Mouse (Mus musculus) liver, embryonic 14.5 days (tissue): ENCODE data around the gene Snrk. TPM values are rescaled to one million over a fixed set of nuclear protein-coding genes. Genes with fewer than 3 reads are reported as not detected.

Experiments used
- ATAC-seq: fragments of 200-750 bp; cut with Nextera tagmentation; 2 replicates; pipeline ENCODE4 v1.8.0; 2017; ENCODE audit warnings: moderate number of reproducible peaks, mild to moderate bottlenecking, moderate library complexity; ENCODE audit not compliant: insufficient read depth
- DNase-seq, 3 experiments: peaks; one replicate each; pipeline ENCODE4 v3.0.0-alpha.2; 2012 to 2013; ENCODE audit warnings: low read depth in 3 of 3, low spot score in 3 of 3
- H3K27ac ChIP-seq: fragments of 300-500 bp; sonication (generic); 2 replicates; pipeline ENCODE4 v1.5.1; 2014; ENCODE audit warnings: moderate library complexity, mild to moderate bottlenecking, control low read depth, inconsistent platforms
- H3K27me3 ChIP-seq: fragments of 300-500 bp; sonication (generic); 2 replicates; pipeline ENCODE4 v1.6.1; 2014; ENCODE audit warnings: mild to moderate bottlenecking, low read length, moderate library complexity; ENCODE audit not compliant: control insufficient read depth, insufficient read depth
- H3K36me3 ChIP-seq: fragments of 300-500 bp; sonication (generic); replicated peaks from 2 replicates; pipeline ENCODE4 v1.6.1; 2014; ENCODE audit warnings: low read depth; ENCODE audit not compliant: control insufficient read depth, insufficient read depth
- H3K4me1 ChIP-seq, 2 experiments: fragments of 200-500 bp in 1 of 2; fragments of 300-500 bp in 1 of 2; sonication (generic) in 1 of 2; replicated peaks; 2 replicates each; pipeline ENCODE4 v1.6.1; 2012 to 2014; ENCODE audit warnings: antibody characterized with exemption in 1 of 2, inconsistent platforms in 1 of 2, low read length in 1 of 2; ENCODE audit not compliant: control insufficient read depth in 2 of 2, insufficient read depth in 2 of 2
- H3K4me2 ChIP-seq: fragments of 300-500 bp; sonication (generic); 2 replicates; pipeline ENCODE4 v1.6.1; 2014; ENCODE audit warnings: low read depth, mild to moderate bottlenecking, control low read depth, moderate library complexity
- H3K4me3 ChIP-seq, 2 experiments: fragments of 200-500 bp in 1 of 2; fragments of 300-500 bp in 1 of 2; sonication (generic) in 1 of 2; 2 replicates each; pipeline ENCODE4 v1.5.1; 2012 to 2014; ENCODE audit warnings: low read depth in 2 of 2, low read length in 2 of 2, mild to moderate bottlenecking in 2 of 2, control low read depth in 1 of 2, inconsistent platforms in 1 of 2, moderate library complexity in 1 of 2; ENCODE audit not compliant: insufficient read depth in 1 of 2
- H3K9ac ChIP-seq: fragments of 300-500 bp; sonication (generic); replicated peaks from 2 replicates; pipeline ENCODE4 v1.6.1; 2014; ENCODE audit warnings: mild to moderate bottlenecking, control low read depth, moderate library complexity
- H3K9me3 ChIP-seq: fragments of 300-500 bp; sonication (generic); 2 replicates; pipeline ENCODE4 v1.6.1; 2016; ENCODE audit warnings: low read length, mixed read lengths; ENCODE audit not compliant: control insufficient read depth
- CTCF ChIP-seq: IDR thresholded peaks from 2 replicates; pipeline ENCODE4 v1.5.1; 2016; ENCODE audit warnings: antibody characterized with exemption, low read depth, control low read depth
- EP300 ChIP-seq: IDR thresholded peaks from 2 replicates; pipeline ENCODE4 v1.6.1; 2016; ENCODE audit warnings: antibody characterized with exemption, low read depth
- WGBS: fragments of 180-500 bp; shearing (Covaris S2); extraction: QIAGEN DNeasy Blood & Tissue Kit; methylation state at CpG from one replicate; pipeline ENCODE4 v1.1.7; 2014; ENCODE audit not compliant: insufficient replicate concordance; 5-methylcytosine and 5-hydroxymethylcytosine counted together
- polyA plus RNA-seq, 2 experiments: library from polyadenylated mRNA; depleted of rRNA in 1 of 2; stranded (reverse) in 1 of 2; unstranded in 1 of 2; fragments of >200 nt; fragmentation: Nextera tagmentation in 1 of 2; extraction: Ambion mirVana in 1 of 2; gene quantifications; 2 replicates each; pipeline versions ENCODE4 v1.2.1 to v1.2.3; 2012 to 2014

Gene Snrk
- polyA plus RNA-seq, 2 experiments: 10.4 to 12.9 TPM

GRCm38 (mm10) chr9:122115552-122115951, 1.5 kb upstream of the Snrk start:
- H3K27ac ChIP-seq: no peak overlapping the region
- DNase-seq: peak in 1 of 3 experiments; percentile 29

GRCm38 (mm10) chr9:122116359-122116758, 707 bp upstream of the Snrk start:
- Histone ChIP-seq H3K9me3 (no peaks in the 10 kb centered on the region), H3K27ac (no peak overlapping the region), H3K9ac (no peak overlapping the region), H3K4me1 (peaks cover 12 to 27% of the 10 kb centered on the region in 2 experiments), H3K4me3 (no peak overlapping the region), H3K27me3 (no peaks in the 10 kb centered on the region; the same call in 1 of the 2 replicates), H3K36me3 (no peaks in the 10 kb centered on the region), H3K4me2 (no peak overlapping the region)
- ATAC-seq: no peak
- WGBS: 58% methylated on average over 1 of the region's 1 CpGs
- TF ChIP-seq EP300 (no peak), CTCF (no peak)
- DNase-seq: no peak

More at GRCm38 (mm10) chr9:122115552-122115951, 1.5 kb upstream of the Snrk start:
- no peaks in the 10 kb centered on the region for H3K36me3 ChIP-seq
- peaks cover 12 to 27% of the 10 kb centered on the region in 2 experiments for H3K4me1 ChIP-seq
- H3K4me2 ChIP-seq: no peak overlapping the region
- no peak for TF ChIP-seq EP300
- TF ChIP-seq CTCF: no peak
- H3K9ac ChIP-seq: no peak overlapping the region
- no peak for ATAC-seq
- no peak overlapping the region for H3K4me3 ChIP-seq
- H3K9me3 ChIP-seq: no peaks in the 10 kb centered on the region
- H3K27me3 ChIP-seq: no peaks in the 10 kb centered on the region; the same call in 1 of the 2 replicates
- 46% methylated on average over 4 of the region's 4 CpGs for WGBS

DNA sequence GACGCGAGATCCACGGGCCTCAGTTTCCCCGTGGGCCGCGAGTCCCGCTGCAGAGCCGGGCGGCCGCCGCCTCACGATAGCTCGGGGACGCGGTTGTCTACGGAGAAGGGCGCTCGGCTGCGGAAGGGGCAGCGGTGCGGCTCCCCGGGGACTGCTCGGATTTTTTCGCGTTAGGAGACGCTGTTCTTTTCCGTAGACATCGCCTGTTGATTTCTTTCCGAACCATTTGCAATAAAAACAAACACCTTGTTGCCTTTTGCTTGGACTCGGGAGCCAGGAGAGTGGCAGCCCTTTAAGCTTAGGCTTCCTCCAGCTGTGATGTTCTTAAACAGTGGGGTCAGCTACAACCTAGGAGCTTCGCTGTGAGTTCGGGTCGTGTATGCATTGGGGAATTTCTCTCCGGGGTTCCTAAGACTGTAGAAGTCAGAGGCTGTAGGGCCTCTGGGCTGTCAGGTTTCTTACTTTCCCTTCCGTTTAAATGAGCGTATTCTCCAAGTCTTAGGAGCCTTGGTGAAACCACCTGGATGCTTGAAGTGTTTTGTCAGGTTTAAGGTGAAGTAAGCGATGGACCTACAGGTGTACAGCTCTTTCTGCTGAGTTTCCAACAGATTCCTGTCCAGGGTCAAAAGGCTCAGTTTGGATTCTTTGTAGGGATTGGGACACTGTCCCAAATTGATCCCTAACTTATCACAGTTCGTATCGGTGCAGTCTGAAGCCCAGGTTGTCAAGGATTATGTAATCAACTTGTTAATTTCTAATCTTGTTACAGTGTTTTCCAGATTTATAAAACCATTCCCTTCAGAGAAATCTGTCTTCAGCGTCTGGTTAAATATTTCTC, 845 bp downstream of the Snrk start:
- TF ChIP-seq EP300 (no peak), CTCF (no peak)
- Histone ChIP-seq H3K4me3 (peak overlapping the region; percentile 85 to 89), H3K4me2 (peak overlapping the region; percentile 91), H3K9me3 (no peaks in the 10 kb centered on the region), H3K9ac (peak overlapping the region; percentile 89), H3K4me1 (peaks cover 12 to 27% of the 10 kb centered on the region in 2 experiments), H3K27me3 (no peaks in the 10 kb centered on the region; the same call in 1 of the 2 replicates), H3K36me3 (no peaks in the 10 kb centered on the region), H3K27ac (peak overlapping the region; percentile 68)
- no peak for DNase-seq
- no peak; the same call in 1 of the 2 replicates for ATAC-seq
- 6% methylated on average over 37 of the region's 40 CpGs for WGBS

- H3K27ac ChIP-seq: no peak overlapping the region
- no peaks in the 10 kb centered on the region for H3K36me3 ChIP-seq
- DNase-seq (no peak), ATAC-seq (no peak)
- peak overlapping the region; percentile 91 for H3K4me2 ChIP-seq
- no peaks in the 10 kb centered on the region for H3K9me3 ChIP-seq
- H3K4me1 ChIP-seq: peaks cover 12 to 27% of the 10 kb centered on the region in 2 experiments
- no peaks in the 10 kb centered on the region for H3K27me3 ChIP-seq
- TF ChIP-seq CTCF (peak; percentile 84), EP300 (no peak)
- no peak overlapping the region for H3K4me3 ChIP-seq
- WGBS: 52% methylated on average over 3 of the region's 3 CpGs
- H3K9ac ChIP-seq: 0 out of 2 replicates have a peak overlapping the region, but pooled peaks have one; percentile 13
Measured at GRCm38 (mm10) chr9:122120089-122120488, 3.0 kb downstream of the Snrk start.

DNA sequence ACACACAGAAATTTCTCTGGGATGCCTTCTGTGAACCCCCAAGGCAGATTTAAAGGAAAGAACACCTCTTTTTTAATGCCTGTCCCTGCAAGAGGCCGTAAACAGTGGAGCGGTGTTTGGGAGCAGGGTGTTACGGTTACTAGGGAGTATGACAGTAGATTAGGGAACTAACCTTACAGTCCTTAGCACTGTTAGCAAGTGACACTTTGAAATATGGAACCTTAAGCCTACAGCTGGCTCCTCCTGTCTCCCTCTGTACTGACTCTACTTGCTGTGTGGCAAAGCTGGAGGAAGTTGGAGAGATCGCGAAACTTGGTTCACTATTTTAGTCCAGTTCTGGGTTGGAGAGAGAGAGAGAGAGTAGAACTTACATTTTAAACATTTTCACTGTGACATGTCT, 5.0 kb downstream of the Snrk start:
- DNase-seq: no peak
- no peak for TF ChIP-seq CTCF
- WGBS: 52% methylated on average over 5 of the region's 5 CpGs

More for the DNA sequence above, 5.0 kb downstream of the Snrk start:
- Histone ChIP-seq H3K4me3 (no peak overlapping the region), H3K9me3 (no peaks in the 10 kb centered on the region), H3K4me1 (peaks cover 12 to 22% of the 10 kb centered on the region in 2 experiments), H3K36me3 (no peaks in the 10 kb centered on the region), H3K27me3 (no peaks in the 10 kb centered on the region), H3K27ac (no peak overlapping the region), H3K9ac (no peak overlapping the region), H3K4me2 (no peak overlapping the region)
- no peak for ATAC-seq
